In genomic region chr4:155727993-155728392, GRCm38 (mm10) we compare ENCODE assay signal across 20 mouse cellular contexts. TPM values are rescaled to one million over a fixed set of nuclear protein-coding genes. Genes with fewer than 3 reads are reported as not detected.
DNase-seq lines count a peak whose midpoint lies in the region; ATAC-seq and TF ChIP-seq lines count a peak whose summit lies in the region.
"Had no signal": no experiment of that assay in that cellular context is flagged by ENCODE, and none has a peak within 500 bp of the region (broad histone marks: within the 10 kb centered on the region; RNA-seq: fewer than 3 reads in every experiment).

No protein-coding gene starts in this region.

- no peak overlapping the region for H3K9ac ChIP-seq in embryonic facial prominence, embryonic 14.5 days (ENCODE audit: low read depth, low read length)
- no peak overlapping the region for H3K9ac ChIP-seq in hindbrain, embryonic 12.5 days
- H3K9ac ChIP-seq in hindbrain, postnatal 0 days (replicated peaks; ENCODE audit: low read length) = no peak overlapping the region; the same call in 1 of the 2 replicates
- H3K9ac ChIP-seq in neural tube, embryonic 13.5 days = no peak overlapping the region
- H3K9ac ChIP-seq: hindbrain, embryonic 15.5 days; limb, embryonic 15.5 days; stomach, embryonic 15.5 days had no signal

- no peak overlapping the region for H3K4me3 ChIP-seq in embryonic facial prominence, embryonic 14.5 days (ENCODE audit: low read depth, low read length)
- H3K4me3 ChIP-seq in embryonic facial prominence, embryonic 10.5 days = no peak overlapping the region
- H3K4me3 ChIP-seq in hindbrain, embryonic 12.5 days = no peak overlapping the region
- H3K4me3 ChIP-seq in hindbrain, postnatal 0 days (ENCODE audit: low read length) = no peak overlapping the region
- H3K4me3 ChIP-seq in neural tube, embryonic 13.5 days = no peak overlapping the region
- H3K4me3 ChIP-seq: heart, embryonic 10.5 days; hindbrain, embryonic 15.5 days; limb, embryonic 15.5 days; stomach, embryonic 15.5 days had no signal

- H3K27ac ChIP-seq in embryonic facial prominence, embryonic 14.5 days (replicated peaks; ENCODE audit: low read depth, low read length) = no peak overlapping the region
- H3K27ac ChIP-seq in embryonic facial prominence, embryonic 10.5 days (replicated peaks) = no peak overlapping the region
- H3K27ac ChIP-seq in hindbrain, embryonic 12.5 days = peak overlapping the region; percentile 52; the same call in 1 of the 2 replicates
- H3K27ac ChIP-seq in hindbrain, postnatal 0 days = no peak overlapping the region
- H3K27ac ChIP-seq in neural tube, embryonic 13.5 days (replicated peaks) = peak overlapping the region; percentile 38; the same call in 1 of the 2 replicates
- H3K27ac ChIP-seq: heart, embryonic 10.5 days; hindbrain, embryonic 15.5 days; limb, embryonic 15.5 days; stomach, embryonic 15.5 days had no signal

- H3K9me3 ChIP-seq in embryonic facial prominence, embryonic 14.5 days (ENCODE audit: control insufficient read depth, low read length) = no peaks in the 10 kb centered on the region
- no peaks in the 10 kb centered on the region for H3K9me3 ChIP-seq in embryonic facial prominence, embryonic 10.5 days
- no peaks in the 10 kb centered on the region for H3K9me3 ChIP-seq in hindbrain, embryonic 12.5 days (replicated peaks)
- no peaks in the 10 kb centered on the region for H3K9me3 ChIP-seq in hindbrain, postnatal 0 days (ENCODE audit: low read length)
- H3K9me3 ChIP-seq in neural tube, embryonic 13.5 days = no peaks in the 10 kb centered on the region
- H3K9me3 ChIP-seq: heart, embryonic 10.5 days; hindbrain, embryonic 15.5 days; limb, embryonic 15.5 days; stomach, embryonic 15.5 days had no signal

- DNase-seq in embryonic facial prominence, embryonic 14.5 days (ENCODE audit: low spot score) = no peak
- no peak for DNase-seq in embryonic facial prominence, embryonic 10.5 days (ENCODE audit: low spot score)
- no peak for DNase-seq in hindbrain, postnatal 0 days (ENCODE audit: low spot score)
- no peak for DNase-seq in neural tube, embryonic 10.5 days (ENCODE audit: extremely low spot score, low spot score)
- DNase-seq in cerebellum, postnatal 36 days = no peak
- DNase-seq: adrenal gland, postnatal 25 days; cerebellum, adult 9-10 months; kidney, adult 9 months; kidney, postnatal 14 days; left cerebral cortex, postnatal 4 days; lung, postnatal 4 days; thymus, adult 18-20 months had no signal

- 59% methylated on average over 2 of the region's 2 CpGs for WGBS in embryonic facial prominence, embryonic 14.5 days
- WGBS in embryonic facial prominence, embryonic 10.5 days = 81% methylated on average over 2 of the region's 2 CpGs
- WGBS in hindbrain, embryonic 12.5 days = 57% methylated on average over 2 of the region's 2 CpGs
- 57% methylated on average over 2 of the region's 2 CpGs for WGBS in hindbrain, postnatal 0 days
- 62% methylated on average over 2 of the region's 2 CpGs for WGBS in neural tube, embryonic 13.5 days

- ATAC-seq in embryonic facial prominence, embryonic 14.5 days (ENCODE audit: low read depth) = peak; percentile 55; the same call in 1 of the 2 replicates
- no peak for ATAC-seq in hindbrain, embryonic 12.5 days (ENCODE audit: low FRiP score)
- ATAC-seq in hindbrain, postnatal 0 days = no peak
- no peak for ATAC-seq in neural tube, embryonic 13.5 days (ENCODE audit: low read depth)
- no peak for ATAC-seq in activated CD4-positive, CD25-positive, alpha-beta regulatory T cell, adult 4 months
- ATAC-seq: intestine, embryonic 16.5 days had no signal

- H3K4me1 ChIP-seq in embryonic facial prominence, embryonic 14.5 days (ENCODE audit: control insufficient read depth, insufficient read depth, low read length) = no peaks in the 10 kb centered on the region
- 0 out of 2 replicates have a peak, but pooled peaks cover under 1% of the 10 kb centered on the region for H3K4me1 ChIP-seq in embryonic facial prominence, embryonic 10.5 days
- no peaks in the 10 kb centered on the region for H3K4me1 ChIP-seq in hindbrain, embryonic 12.5 days
- H3K4me1 ChIP-seq in hindbrain, postnatal 0 days (ENCODE audit: insufficient read depth, low read length) = no peaks in the 10 kb centered on the region
- peaks cover 7% of the 10 kb centered on the region for H3K4me1 ChIP-seq in neural tube, embryonic 13.5 days (replicated peaks)
- H3K4me1 ChIP-seq: heart, embryonic 10.5 days; limb, embryonic 15.5 days; stomach, embryonic 15.5 days had no signal

- no peak for TF ChIP-seq CTCF in hindbrain, postnatal 0 days (IDR thresholded peaks at IDR 0.05; ENCODE audit: low read depth)

- no peaks in the 10 kb centered on the region for H3K27me3 ChIP-seq in embryonic facial prominence, embryonic 14.5 days (replicated peaks; ENCODE audit: control insufficient read depth, insufficient read depth, low read length)
- H3K27me3 ChIP-seq in embryonic facial prominence, embryonic 10.5 days (replicated peaks; ENCODE audit: low read depth, poor library complexity, severe bottlenecking) = no peaks in the 10 kb centered on the region
- no peaks in the 10 kb centered on the region for H3K27me3 ChIP-seq in hindbrain, embryonic 12.5 days
- no peaks in the 10 kb centered on the region for H3K27me3 ChIP-seq in hindbrain, postnatal 0 days (ENCODE audit: insufficient read depth, low read length)
- H3K27me3 ChIP-seq in neural tube, embryonic 13.5 days = no peaks in the 10 kb centered on the region
- H3K27me3 ChIP-seq: hindbrain, embryonic 15.5 days; limb, embryonic 15.5 days; stomach, embryonic 15.5 days had no signal

- no peak overlapping the region for H3K4me2 ChIP-seq in embryonic facial prominence, embryonic 14.5 days (ENCODE audit: low read depth, low read length)
- H3K4me2 ChIP-seq in hindbrain, embryonic 12.5 days (replicated peaks) = no peak overlapping the region
- H3K4me2 ChIP-seq in hindbrain, postnatal 0 days (ENCODE audit: low read depth, low read length) = no peak overlapping the region
- H3K4me2 ChIP-seq in neural tube, embryonic 13.5 days = no peak overlapping the region
- H3K4me2 ChIP-seq: hindbrain, embryonic 15.5 days; limb, embryonic 15.5 days; stomach, embryonic 15.5 days had no signal

- H3K36me3 ChIP-seq in embryonic facial prominence, embryonic 14.5 days (ENCODE audit: control insufficient read depth, insufficient read depth, low read length) = peaks cover 33% of the 10 kb centered on the region; the same call in 1 of the 2 replicates
- H3K36me3 ChIP-seq in embryonic facial prominence, embryonic 10.5 days (replicated peaks) = peaks cover 63% of the 10 kb centered on the region
- peaks cover 22% of the 10 kb centered on the region for H3K36me3 ChIP-seq in hindbrain, embryonic 12.5 days
- H3K36me3 ChIP-seq in hindbrain, postnatal 0 days (ENCODE audit: insufficient read depth, low read length) = peaks cover 9% of the 10 kb centered on the region; the same call in 1 of the 2 replicates
- H3K36me3 ChIP-seq in neural tube, embryonic 13.5 days = peaks cover 30% of the 10 kb centered on the region

RNA-seq across cellular contexts. Expression of gene Tmem240, which starts 6.6 kb away (rescaled TPM):
- polyA plus RNA-seq in embryonic facial prominence, embryonic 14.5 days (2014; fragmentation: Nextera tagmentation; extraction: Ambion mirVana) = 0.87 and 0.92 TPM in 2 replicates
- 0.53 and 0.79 TPM in 2 replicates for polyA plus RNA-seq in embryonic facial prominence, embryonic 10.5 days (2016; fragmentation: Nextera tagmentation; extraction: Ambion mirVana)
- 5.3 and 5.5 TPM in 2 replicates for polyA plus RNA-seq in hindbrain, embryonic 12.5 days (2016; fragmentation: Nextera tagmentation; extraction: Ambion mirVana)
- 73.3 and 82.2 TPM in 2 replicates for total RNA-seq in hindbrain, postnatal 0 days (2014; rRNA removed)
- polyA plus RNA-seq in hindbrain, postnatal 0 days (2015; fragmentation: Nextera tagmentation; extraction: Ambion mirVana) = 31.0 and 33.6 TPM in 2 replicates
- 10.4 and 12.0 TPM in 2 replicates for polyA plus RNA-seq in neural tube, embryonic 13.5 days (2015; fragmentation: Nextera tagmentation; extraction: Ambion mirVana)
- polyA plus RNA-seq in activated CD4-positive, CD25-positive, alpha-beta regulatory T cell, adult 4 months (2017; shearing (Covaris generic)) = under 1 TPM in 1 of 2 experiments, not detected in 1; 0.22 TPM

RNA-seq across cellular contexts. Expression of gene Ssu72, which starts 23.4 kb away (rescaled TPM):
- polyA plus RNA-seq in embryonic facial prominence, embryonic 14.5 days (2014; fragmentation: Nextera tagmentation; extraction: Ambion mirVana) = 133 and 146 TPM in 2 replicates
- 158 and 167 TPM in 2 replicates for polyA plus RNA-seq in embryonic facial prominence, embryonic 10.5 days (2016; fragmentation: Nextera tagmentation; extraction: Ambion mirVana)
- 140 and 144 TPM in 2 replicates for polyA plus RNA-seq in hindbrain, embryonic 12.5 days (2016; fragmentation: Nextera tagmentation; extraction: Ambion mirVana)
- 110 and 117 TPM in 2 replicates for total RNA-seq in hindbrain, postnatal 0 days (2014; rRNA removed)
- polyA plus RNA-seq in hindbrain, postnatal 0 days (2015; fragmentation: Nextera tagmentation; extraction: Ambion mirVana) = 165 and 169 TPM in 2 replicates
- 178 and 184 TPM in 2 replicates for polyA plus RNA-seq in neural tube, embryonic 13.5 days (2015; fragmentation: Nextera tagmentation; extraction: Ambion mirVana)
- 100 to 1,000 TPM; 158 to 181 TPM for polyA plus RNA-seq in activated CD4-positive, CD25-positive, alpha-beta regulatory T cell, adult 4 months (2017; shearing (Covaris generic))

RNA-seq across cellular contexts. Expression of gene Atad3a, which starts 32.9 kb away (rescaled TPM):
- polyA plus RNA-seq in embryonic facial prominence, embryonic 14.5 days (2014; fragmentation: Nextera tagmentation; extraction: Ambion mirVana) = 77.0 and 77.9 TPM in 2 replicates
- polyA plus RNA-seq in embryonic facial prominence, embryonic 10.5 days (2016; fragmentation: Nextera tagmentation; extraction: Ambion mirVana) = 132 and 137 TPM in 2 replicates
- 81.8 and 84.7 TPM in 2 replicates for polyA plus RNA-seq in hindbrain, embryonic 12.5 days (2016; fragmentation: Nextera tagmentation; extraction: Ambion mirVana)
- 65.7 and 83.4 TPM in 2 replicates for total RNA-seq in hindbrain, postnatal 0 days (2014; rRNA removed)
- polyA plus RNA-seq in hindbrain, postnatal 0 days (2015; fragmentation: Nextera tagmentation; extraction: Ambion mirVana) = 68.8 and 72.2 TPM in 2 replicates
- 75.1 and 76.4 TPM in 2 replicates for polyA plus RNA-seq in neural tube, embryonic 13.5 days (2015; fragmentation: Nextera tagmentation; extraction: Ambion mirVana)
- polyA plus RNA-seq in activated CD4-positive, CD25-positive, alpha-beta regulatory T cell, adult 4 months (2017; shearing (Covaris generic)) = 10 to 100 TPM; 16.3 to 21.0 TPM

RNA-seq across cellular contexts. Expression of gene Fndc10, which starts 33.9 kb away (rescaled TPM):
- 6.3 and 6.9 TPM in 2 replicates for polyA plus RNA-seq in embryonic facial prominence, embryonic 14.5 days (2014; fragmentation: Nextera tagmentation; extraction: Ambion mirVana)
- polyA plus RNA-seq in embryonic facial prominence, embryonic 10.5 days (2016; fragmentation: Nextera tagmentation; extraction: Ambion mirVana) = 1.5 and 1.8 TPM in 2 replicates
- 10.4 and 10.9 TPM in 2 replicates for polyA plus RNA-seq in hindbrain, embryonic 12.5 days (2016; fragmentation: Nextera tagmentation; extraction: Ambion mirVana)
- total RNA-seq in hindbrain, postnatal 0 days (2014; rRNA removed) = 50.5 and 52.0 TPM in 2 replicates
- 26.0 and 26.5 TPM in 2 replicates for polyA plus RNA-seq in hindbrain, postnatal 0 days (2015; fragmentation: Nextera tagmentation; extraction: Ambion mirVana)
- 10.5 and 16.5 TPM in 2 replicates for polyA plus RNA-seq in neural tube, embryonic 13.5 days (2015; fragmentation: Nextera tagmentation; extraction: Ambion mirVana)
- polyA plus RNA-seq in activated CD4-positive, CD25-positive, alpha-beta regulatory T cell, adult 4 months (2017; shearing (Covaris generic)) = 1 to 10 TPM; 1.2 to 1.9 TPM

RNA-seq across cellular contexts. Expression of gene Vwa1, which starts 46.5 kb away (rescaled TPM):
- polyA plus RNA-seq in embryonic facial prominence, embryonic 14.5 days (2014; fragmentation: Nextera tagmentation; extraction: Ambion mirVana) = 12.7 and 14.9 TPM in 2 replicates
- 8.6 and 9.3 TPM in 2 replicates for polyA plus RNA-seq in embryonic facial prominence, embryonic 10.5 days (2016; fragmentation: Nextera tagmentation; extraction: Ambion mirVana)
- 12.2 and 12.9 TPM in 2 replicates for polyA plus RNA-seq in hindbrain, embryonic 12.5 days (2016; fragmentation: Nextera tagmentation; extraction: Ambion mirVana)
- total RNA-seq in hindbrain, postnatal 0 days (2014; rRNA removed) = 43.3 and 55.5 TPM in 2 replicates
- 27.8 and 29.4 TPM in 2 replicates for polyA plus RNA-seq in hindbrain, postnatal 0 days (2015; fragmentation: Nextera tagmentation; extraction: Ambion mirVana)
- polyA plus RNA-seq in neural tube, embryonic 13.5 days (2015; fragmentation: Nextera tagmentation; extraction: Ambion mirVana) = 23.0 and 23.4 TPM in 2 replicates
- polyA plus RNA-seq in activated CD4-positive, CD25-positive, alpha-beta regulatory T cell, adult 4 months (2017; shearing (Covaris generic)) = under 1 TPM in 1 of 2 experiments, not detected in 1; 0.09 TPM

Comparison
In these comparisons a context has a peak if more than half of its experiments do, and no peak if none do; other contexts are left out.
1. H3K27ac ChIP-seq: peak in hindbrain, embryonic 12.5 days (single experiment) and neural tube, embryonic 13.5 days (single experiment); none in embryonic facial prominence, embryonic 14.5 days (single experiment), embryonic facial prominence, embryonic 10.5 days (single experiment) and hindbrain, postnatal 0 days (single experiment).